Mouse (Mus musculus): ENCODE measurements around the gene Morc4. TPM values are rescaled to one million over a fixed set of nuclear protein-coding genes. Genes with fewer than 3 reads are reported as not detected.

Gene Morc4
- total RNA-seq (2015) (0.51 and 1.8 TPM in 2 replicates), total RNA-seq (2017) (0.92 and 1.7 TPM in 2 replicates)

- ATAC-seq (replicated peaks; ENCODE audit: poor library complexity): peak; percentile 65
Observed at GRCm38 (mm10) chrX:139870938-139871791, at the start of gene Morc4. Gene Morc4, minus strand, starts transcription at chrX:139871677.

- no peak for ATAC-seq (replicated peaks; ENCODE audit: poor library complexity)
Observed at GRCm38 (mm10) chrX:139920572-139920971, 49.1 kb upstream of the Morc4 start.

GRCm38 (mm10) chrX:139891387-139891786 is 19.9 kb upstream of the Morc4 start:
- ATAC-seq (replicated peaks; ENCODE audit: poor library complexity): no peak

GRCm38 (mm10) chrX:139883221-139883620 is 11.7 kb upstream of the Morc4 start:
- no peak for ATAC-seq (replicated peaks; ENCODE audit: poor library complexity)

- ATAC-seq (replicated peaks; ENCODE audit: poor library complexity): no peak
Observed at GRCm38 (mm10) chrX:139877936-139878335, 6.5 kb upstream of the Morc4 start.

- no peak for ATAC-seq (replicated peaks; ENCODE audit: poor library complexity)
Observed at GRCm38 (mm10) chrX:139877105-139877504, 5.6 kb upstream of the Morc4 start.

GRCm38 (mm10) chrX:139870300-139870711 is 1.2 kb downstream of the Morc4 start:
- ATAC-seq (replicated peaks; ENCODE audit: poor library complexity): peak; percentile 66

- ATAC-seq (replicated peaks; ENCODE audit: poor library complexity): no peak
Observed at GRCm38 (mm10) chrX:139859402-139859801, 12.1 kb downstream of the Morc4 start.

GRCm38 (mm10) chrX:139854795-139855194 is 16.7 kb downstream of the Morc4 start:
- no peak for ATAC-seq (replicated peaks; ENCODE audit: poor library complexity)

GRCm38 (mm10) chrX:139841091-139841490 is 30.4 kb downstream of the Morc4 start:
- no peak for ATAC-seq (replicated peaks; ENCODE audit: poor library complexity)

GRCm38 (mm10) chrX:139839057-139839456 is 32.4 kb downstream of the Morc4 start:
- ATAC-seq (replicated peaks; ENCODE audit: poor library complexity): no peak

- ATAC-seq (replicated peaks; ENCODE audit: poor library complexity): peak; percentile 97
Observed at GRCm38 (mm10) chrX:139832464-139832863, 39.0 kb downstream of the Morc4 start.

GRCm38 (mm10) chrX:139828363-139829092 is 42.9 kb downstream of the Morc4 start:
- peak; percentile 47 for ATAC-seq (replicated peaks; ENCODE audit: poor library complexity)

GRCm38 (mm10) chrX:139826926-139827325 is 44.6 kb downstream of the Morc4 start:
- ATAC-seq (replicated peaks; ENCODE audit: poor library complexity): no peak

- no peak for ATAC-seq (replicated peaks; ENCODE audit: poor library complexity)
Observed at GRCm38 (mm10) chrX:139825402-139825801, 46.1 kb downstream of the Morc4 start.

- no peak for ATAC-seq (replicated peaks; ENCODE audit: poor library complexity)
Observed at GRCm38 (mm10) chrX:139815201-139815600, 56.3 kb downstream of the Morc4 start.

- peak; percentile 67 for ATAC-seq (replicated peaks; ENCODE audit: poor library complexity)
Observed at GRCm38 (mm10) chrX:139814018-139814635, 57.4 kb downstream of the Morc4 start.

- ATAC-seq (replicated peaks; ENCODE audit: poor library complexity): peak; percentile 51
Observed at GRCm38 (mm10) chrX:139813299-139814002, 58.0 kb downstream of the Morc4 start.

GRCm38 (mm10) chrX:139812636-139813298 is 58.7 kb downstream of the Morc4 start:
- ATAC-seq (replicated peaks; ENCODE audit: poor library complexity): no peak

GRCm38 (mm10) chrX:139808501-139808900 is 63.0 kb downstream of the Morc4 start:
- no peak for ATAC-seq (replicated peaks; ENCODE audit: poor library complexity)

Measured in megakaryocyte progenitor cell, adult 5-6 weeks (primary cell).